Mouse (Mus musculus): ENCODE measurements around the gene Grik2. TPM values are rescaled to one million over a fixed set of nuclear protein-coding genes. Genes with fewer than 3 reads are reported as not detected.
"Not testable (repeated sequence)": the region's sequence is repeated elsewhere in the genome, so short reads cannot be mapped to it uniquely, and the experiment has no call there.

Gene Grik2
- polyA plus RNA-seq, 1 experiment from 2014 or later: 1.6 TPM

GRCm38 (mm10) chr10:49456791-49457190 lies 331.8 kb downstream of the Grik2 start:
- H3K9ac ChIP-seq: no peak overlapping the region
- no peaks in the 10 kb centered on the region for H3K4me1 ChIP-seq
- H3K9me3 ChIP-seq: no peaks in the 10 kb centered on the region
- ATAC-seq (ENCODE audit: insufficient number of reproducible peaks, insufficient read depth, low FRiP score, low TSS enrichment, low read depth): no peak
- H3K27me3 ChIP-seq: no peaks in the 10 kb centered on the region
- no peak overlapping the region for H3K4me2 ChIP-seq
- WGBS: 96% methylated on average over 2 of the region's 2 CpGs
- H3K4me3 ChIP-seq: no peak overlapping the region
- H3K36me3 ChIP-seq: no peaks in the 10 kb centered on the region
- H3K27ac ChIP-seq: no peak overlapping the region

GRCm38 (mm10) chr10:49453535-49453934 lies 335.0 kb downstream of the Grik2 start:
- no peak overlapping the region for H3K4me3 ChIP-seq
- no peaks in the 10 kb centered on the region for H3K9me3 ChIP-seq
- no peaks in the 10 kb centered on the region for H3K27me3 ChIP-seq
- H3K4me1 ChIP-seq: no peaks in the 10 kb centered on the region
- no peak overlapping the region for H3K4me2 ChIP-seq
- H3K36me3 ChIP-seq: no peaks in the 10 kb centered on the region
- no peak overlapping the region for H3K27ac ChIP-seq
- ATAC-seq (ENCODE audit: insufficient number of reproducible peaks, insufficient read depth, low FRiP score, low TSS enrichment, low read depth): no peak
- H3K9ac ChIP-seq: no peak overlapping the region

GRCm38 (mm10) chr10:49441369-49441768 lies 347.2 kb downstream of the Grik2 start:
- no peak overlapping the region for H3K27ac ChIP-seq
- H3K4me2 ChIP-seq: no peak overlapping the region
- no peaks in the 10 kb centered on the region for H3K27me3 ChIP-seq
- no peaks in the 10 kb centered on the region for H3K4me1 ChIP-seq
- ATAC-seq (ENCODE audit: insufficient number of reproducible peaks, insufficient read depth, low FRiP score, low TSS enrichment, low read depth): no peak
- H3K36me3 ChIP-seq: no peaks in the 10 kb centered on the region
- no peak overlapping the region for H3K9ac ChIP-seq
- 46% methylated on average over 1 of the region's 1 CpGs for WGBS
- no peak overlapping the region for H3K4me3 ChIP-seq
- H3K9me3 ChIP-seq: no peaks in the 10 kb centered on the region

- no peaks in the 10 kb centered on the region for H3K36me3 ChIP-seq
- no peaks in the 10 kb centered on the region for H3K27me3 ChIP-seq
- no peak for ATAC-seq (ENCODE audit: insufficient number of reproducible peaks, insufficient read depth, low FRiP score, low TSS enrichment, low read depth)
- 79% methylated on average over 2 of the region's 2 CpGs for WGBS
- H3K4me3 ChIP-seq: no peak overlapping the region
- no peak overlapping the region for H3K4me2 ChIP-seq
- no peaks in the 10 kb centered on the region for H3K9me3 ChIP-seq
- no peaks in the 10 kb centered on the region for H3K4me1 ChIP-seq
- H3K27ac ChIP-seq: no peak overlapping the region
- no peak overlapping the region for H3K9ac ChIP-seq
Observed at GRCm38 (mm10) chr10:49437057-49437456, 351.5 kb downstream of the Grik2 start.

- no peak overlapping the region for H3K4me2 ChIP-seq
- H3K4me1 ChIP-seq: no peaks in the 10 kb centered on the region
- no peak overlapping the region for H3K27ac ChIP-seq
- no peaks in the 10 kb centered on the region for H3K36me3 ChIP-seq
- no peak overlapping the region for H3K4me3 ChIP-seq
- no peaks in the 10 kb centered on the region for H3K27me3 ChIP-seq
- 83% methylated on average over 2 of the region's 2 CpGs for WGBS
- no peak for ATAC-seq (ENCODE audit: insufficient number of reproducible peaks, insufficient read depth, low FRiP score, low TSS enrichment, low read depth)
- H3K9me3 ChIP-seq: no peaks in the 10 kb centered on the region
- no peak overlapping the region for H3K9ac ChIP-seq
Observed at GRCm38 (mm10) chr10:49436301-49436700, 352.3 kb downstream of the Grik2 start.

- H3K9ac ChIP-seq: no peak overlapping the region
- 86% methylated on average over 2 of the region's 2 CpGs for WGBS
- H3K4me1 ChIP-seq: no peaks in the 10 kb centered on the region
- no peak overlapping the region for H3K4me3 ChIP-seq
- H3K27me3 ChIP-seq: no peaks in the 10 kb centered on the region
- no peaks in the 10 kb centered on the region for H3K36me3 ChIP-seq
- H3K4me2 ChIP-seq: no peak overlapping the region
- no peak overlapping the region for H3K27ac ChIP-seq
- H3K9me3 ChIP-seq: no peaks in the 10 kb centered on the region
- no peak for ATAC-seq (ENCODE audit: insufficient number of reproducible peaks, insufficient read depth, low FRiP score, low TSS enrichment, low read depth)
Observed at GRCm38 (mm10) chr10:49432825-49433224, 355.7 kb downstream of the Grik2 start.

GRCm38 (mm10) chr10:49417206-49417605 lies 371.4 kb downstream of the Grik2 start:
- not testable (repeated sequence) for H3K4me2 ChIP-seq; H3K4me3 ChIP-seq; H3K27me3 ChIP-seq; H3K4me1 ChIP-seq; H3K27ac ChIP-seq; H3K9ac ChIP-seq; ATAC-seq (ENCODE audit: insufficient number of reproducible peaks, insufficient read depth, low FRiP score, low TSS enrichment, low read depth); H3K9me3 ChIP-seq; H3K36me3 ChIP-seq
- WGBS: 85% methylated on average over 1 of the region's 1 CpGs

- no peaks in the 10 kb centered on the region for H3K9me3 ChIP-seq
- H3K4me3 ChIP-seq: no peak overlapping the region
- no peaks in the 10 kb centered on the region for H3K27me3 ChIP-seq
- no peak overlapping the region for H3K9ac ChIP-seq
- H3K36me3 ChIP-seq: no peaks in the 10 kb centered on the region
- H3K4me2 ChIP-seq: no peak overlapping the region
- H3K27ac ChIP-seq: no peak overlapping the region
- 72% methylated on average over 3 of the region's 3 CpGs for WGBS
- no peaks in the 10 kb centered on the region for H3K4me1 ChIP-seq
- no peak for ATAC-seq (ENCODE audit: insufficient number of reproducible peaks, insufficient read depth, low FRiP score, low TSS enrichment, low read depth)
Observed at GRCm38 (mm10) chr10:49382996-49383395, 405.6 kb downstream of the Grik2 start.

- WGBS: 64% methylated on average over 2 of the region's 2 CpGs
- no peak for ATAC-seq (ENCODE audit: insufficient number of reproducible peaks, insufficient read depth, low FRiP score, low TSS enrichment, low read depth)
- Histone ChIP-seq H3K9ac (no peak overlapping the region), H3K36me3 (no peaks in the 10 kb centered on the region), H3K27me3 (no peaks in the 10 kb centered on the region), H3K4me3 (no peak overlapping the region), H3K27ac (no peak overlapping the region), H3K4me2 (no peak overlapping the region), H3K9me3 (no peaks in the 10 kb centered on the region), H3K4me1 (no peaks in the 10 kb centered on the region)
Observed at GRCm38 (mm10) chr10:49381852-49382251, 406.7 kb downstream of the Grik2 start.

GRCm38 (mm10) chr10:49368601-49369000 lies 420.0 kb downstream of the Grik2 start:
- Histone ChIP-seq H3K4me1 (no peaks in the 10 kb centered on the region), H3K27ac (no peak overlapping the region), H3K9ac (no peak overlapping the region), H3K36me3 (no peaks in the 10 kb centered on the region), H3K4me3 (no peak overlapping the region), H3K27me3 (no peaks in the 10 kb centered on the region), H3K9me3 (no peaks in the 10 kb centered on the region), H3K4me2 (no peak overlapping the region)
- 88% methylated on average over 2 of the region's 2 CpGs for WGBS
- no peak; the same call in 1 of the 2 replicates for ATAC-seq (ENCODE audit: insufficient number of reproducible peaks, insufficient read depth, low FRiP score, low TSS enrichment, low read depth)

- no peak overlapping the region for H3K9ac ChIP-seq
Observed at GRCm38 (mm10) chr10:49365262-49365661, 423.3 kb downstream of the Grik2 start.

GRCm38 (mm10) chr10:49322413-49322812 lies 466.2 kb downstream of the Grik2 start:
- no peak for ATAC-seq (ENCODE audit: insufficient number of reproducible peaks, insufficient read depth, low FRiP score, low TSS enrichment, low read depth)
- Histone ChIP-seq H3K9me3 (no peaks in the 10 kb centered on the region), H3K36me3 (no peaks in the 10 kb centered on the region), H3K4me1 (no peaks in the 10 kb centered on the region), H3K27me3 (no peaks in the 10 kb centered on the region), H3K27ac (no peak overlapping the region), H3K9ac (no peak overlapping the region), H3K4me3 (no peak overlapping the region), H3K4me2 (no peak overlapping the region)

More at GRCm38 (mm10) chr10:49365262-49365661, 423.3 kb downstream of the Grik2 start:
- no peaks in the 10 kb centered on the region for H3K36me3 ChIP-seq
- no peak for ATAC-seq (ENCODE audit: insufficient number of reproducible peaks, insufficient read depth, low FRiP score, low TSS enrichment, low read depth)
- no peaks in the 10 kb centered on the region for H3K27me3 ChIP-seq
- no peaks in the 10 kb centered on the region for H3K4me1 ChIP-seq
- no peak overlapping the region for H3K27ac ChIP-seq
- no peaks in the 10 kb centered on the region for H3K9me3 ChIP-seq
- H3K4me2 ChIP-seq: no peak overlapping the region
- H3K4me3 ChIP-seq: no peak overlapping the region

GRCm38 (mm10) chr10:49319880-49320279 lies 468.7 kb downstream of the Grik2 start:
- no peak for ATAC-seq (ENCODE audit: insufficient number of reproducible peaks, insufficient read depth, low FRiP score, low TSS enrichment, low read depth)
- WGBS: 68% methylated on average over 2 of the region's 2 CpGs

More at GRCm38 (mm10) chr10:49319880-49320279, 468.7 kb downstream of the Grik2 start:
- Histone ChIP-seq H3K4me1 (no peaks in the 10 kb centered on the region), H3K9me3 (no peaks in the 10 kb centered on the region), H3K4me2 (no peak overlapping the region), H3K27ac (no peak overlapping the region), H3K4me3 (no peak overlapping the region), H3K36me3 (no peaks in the 10 kb centered on the region), H3K9ac (no peak overlapping the region), H3K27me3 (no peaks in the 10 kb centered on the region)

All from embryonic facial prominence, embryonic 13.5 days (tissue).